Mouse (Mus musculus): ENCODE data around the gene Trim6. TPM values are rescaled to one million over a fixed set of nuclear protein-coding genes. Genes with fewer than 3 reads are reported as not detected.
A peak's percentile ranks its signal among the peaks of the same experiment; 100 is the strongest.
"Not testable (repeated sequence)": the region's sequence is repeated elsewhere in the genome, so short reads cannot be mapped to it uniquely, and the experiment has no call there.

The Trim6 gene
- polyA plus RNA-seq, 1 experiment from 2014 or later, result 3.4 TPM

DNA sequence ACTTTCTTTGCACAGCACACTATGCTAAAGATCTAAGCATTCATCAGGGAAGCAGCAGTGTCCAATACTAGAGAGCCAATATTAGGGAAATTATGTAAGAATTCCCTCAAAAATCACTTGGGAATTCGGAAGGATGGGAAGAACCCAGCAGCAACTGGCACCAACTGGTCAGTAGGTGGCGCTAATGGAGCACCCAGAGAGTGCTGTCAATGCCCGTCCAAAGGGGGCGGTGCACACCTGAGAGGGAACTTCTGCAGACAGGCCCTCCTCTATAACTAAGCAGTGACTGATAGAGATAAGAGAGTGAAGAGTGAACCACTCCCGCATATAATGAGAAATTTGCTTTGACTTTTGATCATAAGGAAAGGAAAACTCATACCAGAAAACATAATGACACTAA lies 18.8 kb upstream of the Trim6 start:
- WGBS, result 9% methylated on average over 5 of the region's 5 CpGs
- Histone ChIP-seq H3K9me3 (ENCODE audit: control insufficient read depth, low read length) (no peaks in the 10 kb centered on the region), H3K27me3 (ENCODE audit: control insufficient read depth, insufficient read depth, low read length) (no peaks in the 10 kb centered on the region), H3K4me3 (ENCODE audit: low read depth, low read length) (no peak overlapping the region), H3K9ac (ENCODE audit: low read depth, low read length) (no peak overlapping the region), H3K4me2 (replicated peaks; ENCODE audit: low read depth, low read length) (no peak overlapping the region), H3K36me3 (ENCODE audit: control insufficient read depth, insufficient read depth, low read length) (no peaks in the 10 kb centered on the region), H3K4me1 (replicated peaks; ENCODE audit: control insufficient read depth, insufficient read depth, low read length) (no peaks in the 10 kb centered on the region), H3K27ac (ENCODE audit: low read depth, low read length) (no peak overlapping the region)
- DNase-seq (ENCODE audit: low spot score) (peak; percentile 76), ATAC-seq (ENCODE audit: low FRiP score) (peak; percentile 67)

DNA sequence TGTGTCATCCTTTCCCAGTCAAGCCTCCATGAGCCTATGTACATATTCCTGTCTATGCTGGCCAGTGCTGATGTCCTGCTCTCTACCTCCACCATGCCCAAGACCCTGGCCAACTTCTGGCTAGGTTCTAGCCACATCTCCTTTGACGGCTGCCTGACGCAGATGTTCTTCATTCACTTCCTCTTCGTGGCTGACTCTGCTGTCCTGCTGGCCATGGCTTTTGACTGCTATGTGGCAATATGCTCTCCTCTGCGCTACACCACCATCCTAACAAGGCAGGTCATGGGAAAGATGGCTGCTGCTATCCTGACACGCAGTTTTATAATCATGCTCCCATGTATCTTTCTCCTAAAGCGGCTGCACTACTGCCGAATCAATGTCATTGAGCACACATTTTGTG lies 12.4 kb upstream of the Trim6 start:
- DNase-seq (ENCODE audit: low spot score), result no peak
- no peaks in the 10 kb centered on the region for H3K36me3 ChIP-seq (ENCODE audit: control insufficient read depth, insufficient read depth, low read length)
- no peak overlapping the region for H3K9ac ChIP-seq (ENCODE audit: low read depth, low read length)
- H3K27me3 ChIP-seq (ENCODE audit: control insufficient read depth, insufficient read depth, low read length), result no peaks in the 10 kb centered on the region
- WGBS, result 93% methylated on average over 7 of the region's 7 CpGs
- no peaks in the 10 kb centered on the region for H3K9me3 ChIP-seq (ENCODE audit: control insufficient read depth, low read length)
- no peak overlapping the region for H3K27ac ChIP-seq (ENCODE audit: low read depth, low read length)
- H3K4me1 ChIP-seq (replicated peaks; ENCODE audit: control insufficient read depth, insufficient read depth, low read length), result no peaks in the 10 kb centered on the region
- no peak for ATAC-seq (ENCODE audit: low FRiP score)
- H3K4me2 ChIP-seq (replicated peaks; ENCODE audit: low read depth, low read length), result no peak overlapping the region
- no peak overlapping the region for H3K4me3 ChIP-seq (ENCODE audit: low read depth, low read length)

DNA sequence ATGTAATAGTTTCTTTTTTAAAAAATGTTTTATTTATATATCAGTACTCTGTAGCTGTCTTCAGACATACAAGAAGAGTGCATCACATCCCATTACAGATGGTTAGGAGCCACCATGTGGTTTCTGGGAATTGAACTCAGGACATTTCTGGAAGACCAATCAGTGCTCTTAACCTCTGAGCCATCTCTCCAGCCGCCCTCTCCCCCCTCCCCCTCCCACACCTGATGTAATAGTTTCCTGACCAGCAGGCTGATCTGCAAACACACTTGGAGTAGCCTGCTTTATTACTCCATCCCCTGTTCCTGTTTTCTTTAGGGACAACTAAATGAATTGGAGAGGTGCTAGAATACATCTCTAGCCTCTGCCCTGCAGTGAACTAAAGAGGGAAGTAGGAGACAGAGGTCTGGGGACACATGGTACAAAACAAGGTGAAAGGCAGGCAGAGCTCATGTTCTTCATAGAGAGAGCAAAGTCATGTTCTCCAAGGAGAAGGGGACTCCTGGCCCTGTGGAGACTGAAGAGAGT lies 2.5 kb upstream of the Trim6 start:
- no peaks in the 10 kb centered on the region for H3K9me3 ChIP-seq (ENCODE audit: control insufficient read depth, low read length)

DNA sequence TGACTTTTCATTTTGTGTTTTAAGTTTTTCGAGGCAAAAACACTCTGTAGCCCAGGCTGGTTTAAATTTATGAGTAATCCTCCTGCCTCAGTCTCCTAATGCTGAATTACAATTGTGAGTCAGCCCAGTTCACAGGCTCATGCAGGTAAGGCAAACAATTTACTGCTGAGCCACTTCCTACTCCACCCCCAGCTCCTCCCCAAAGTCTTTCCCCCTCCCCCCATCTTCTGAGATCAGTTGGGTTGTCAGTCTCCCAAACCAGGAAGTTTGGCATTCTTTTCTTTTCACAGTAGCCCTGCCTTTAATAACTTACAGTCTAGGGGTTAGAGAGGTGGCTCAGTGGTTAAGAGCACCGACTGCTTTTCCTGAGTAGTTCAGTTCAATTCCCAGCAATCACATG lies 712 bp upstream of the Trim6 start:
- Histone ChIP-seq H3K4me2 (replicated peaks; ENCODE audit: low read depth, low read length) (no peak overlapping the region), H3K4me3 (ENCODE audit: low read depth, low read length) (no peak overlapping the region), H3K9ac (ENCODE audit: low read depth, low read length) (no peak overlapping the region), H3K27me3 (ENCODE audit: control insufficient read depth, insufficient read depth, low read length) (no peaks in the 10 kb centered on the region), H3K9me3 (ENCODE audit: control insufficient read depth, low read length) (no peaks in the 10 kb centered on the region), H3K4me1 (replicated peaks; ENCODE audit: control insufficient read depth, insufficient read depth, low read length) (no peaks in the 10 kb centered on the region), H3K27ac (ENCODE audit: low read depth, low read length) (no peak overlapping the region), H3K36me3 (ENCODE audit: control insufficient read depth, insufficient read depth, low read length) (no peaks in the 10 kb centered on the region)
- DNase-seq (ENCODE audit: low spot score), result no peak
- no peak for ATAC-seq (ENCODE audit: low FRiP score)
- 91% methylated on average over 2 of the region's 2 CpGs for WGBS

More for the DNA sequence above, 2.5 kb upstream of the Trim6 start:
- Histone ChIP-seq H3K9ac (ENCODE audit: low read depth, low read length) (no peak overlapping the region), H3K27ac (ENCODE audit: low read depth, low read length) (no peak overlapping the region), H3K27me3 (ENCODE audit: control insufficient read depth, insufficient read depth, low read length) (no peaks in the 10 kb centered on the region), H3K36me3 (ENCODE audit: control insufficient read depth, insufficient read depth, low read length) (no peaks in the 10 kb centered on the region), H3K4me1 (replicated peaks; ENCODE audit: control insufficient read depth, insufficient read depth, low read length) (no peaks in the 10 kb centered on the region), H3K4me3 (ENCODE audit: low read depth, low read length) (no peak overlapping the region), H3K4me2 (replicated peaks; ENCODE audit: low read depth, low read length) (no peak overlapping the region)
- WGBS, result 61% methylated on average over 1 of the region's 1 CpGs
- DNase-seq (ENCODE audit: low spot score) (no peak), ATAC-seq (ENCODE audit: low FRiP score) (no peak)

DNA sequence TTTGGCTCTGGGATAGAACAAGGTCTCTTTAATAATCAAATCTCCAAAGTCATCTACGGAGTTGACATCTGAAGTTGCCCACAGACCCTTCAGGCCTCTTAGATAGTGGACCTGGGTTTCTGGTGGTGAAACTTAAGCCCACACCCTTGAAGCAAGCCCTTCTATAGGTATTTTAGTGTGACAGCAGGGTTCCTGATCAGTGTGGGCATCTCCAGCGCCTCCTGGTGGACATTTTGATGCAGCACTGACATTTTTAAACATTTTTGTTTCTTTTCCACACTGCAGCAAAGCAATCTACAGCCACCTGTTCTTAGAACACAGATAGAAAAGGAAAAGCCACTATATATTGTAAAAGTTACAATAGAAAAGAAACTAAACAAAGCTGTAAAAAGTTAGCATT lies 12.6 kb downstream of the Trim6 start:
- H3K4me1 ChIP-seq (replicated peaks; ENCODE audit: control insufficient read depth, insufficient read depth, low read length), result no peaks in the 10 kb centered on the region
- no peaks in the 10 kb centered on the region for H3K36me3 ChIP-seq (ENCODE audit: control insufficient read depth, insufficient read depth, low read length)
- H3K4me2 ChIP-seq (replicated peaks; ENCODE audit: low read depth, low read length), result no peak overlapping the region
- 38% methylated on average over 2 of the region's 2 CpGs for WGBS
- H3K27me3 ChIP-seq (ENCODE audit: control insufficient read depth, insufficient read depth, low read length), result no peaks in the 10 kb centered on the region
- DNase-seq (ENCODE audit: low spot score) (peak; percentile 44), ATAC-seq (ENCODE audit: low FRiP score) (no peak)
- no peak overlapping the region for H3K9ac ChIP-seq (ENCODE audit: low read depth, low read length)
- no peak overlapping the region for H3K27ac ChIP-seq (ENCODE audit: low read depth, low read length)
- H3K9me3 ChIP-seq (ENCODE audit: control insufficient read depth, low read length), result no peaks in the 10 kb centered on the region
- H3K4me3 ChIP-seq (ENCODE audit: low read depth, low read length), result no peak overlapping the region

DNA sequence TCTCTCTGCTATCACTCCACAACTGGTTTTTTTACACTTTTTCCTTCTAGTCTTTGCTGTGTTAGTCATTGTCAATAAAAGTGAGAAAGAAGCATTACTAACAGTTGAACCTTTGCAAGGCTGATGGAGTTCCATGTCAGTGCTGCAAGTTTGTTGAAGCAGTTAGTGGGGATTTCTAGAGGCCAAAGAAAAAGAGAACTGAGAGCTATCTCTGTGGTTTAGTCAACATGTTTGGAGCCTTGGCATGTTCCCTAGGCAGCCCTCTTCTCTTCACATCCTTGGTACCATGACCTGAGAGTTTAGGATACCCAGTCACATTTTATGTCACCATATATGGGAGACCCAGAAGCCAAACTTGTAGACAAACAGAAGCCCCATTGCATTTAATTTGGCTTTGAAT lies 22.3 kb downstream of the Trim6 start:
- no peak overlapping the region for H3K4me2 ChIP-seq (replicated peaks; ENCODE audit: low read depth, low read length)
- DNase-seq (ENCODE audit: low spot score) (no peak), ATAC-seq (ENCODE audit: low FRiP score) (no peak)
- no peaks in the 10 kb centered on the region for H3K9me3 ChIP-seq (ENCODE audit: control insufficient read depth, low read length)
- H3K4me3 ChIP-seq (ENCODE audit: low read depth, low read length), result no peak overlapping the region
- H3K27me3 ChIP-seq (ENCODE audit: control insufficient read depth, insufficient read depth, low read length), result no peaks in the 10 kb centered on the region
- H3K36me3 ChIP-seq (ENCODE audit: control insufficient read depth, insufficient read depth, low read length), result no peaks in the 10 kb centered on the region
- H3K4me1 ChIP-seq (replicated peaks; ENCODE audit: control insufficient read depth, insufficient read depth, low read length), result no peaks in the 10 kb centered on the region
- no peak overlapping the region for H3K9ac ChIP-seq (ENCODE audit: low read depth, low read length)
- no peak overlapping the region for H3K27ac ChIP-seq (ENCODE audit: low read depth, low read length)

DNA sequence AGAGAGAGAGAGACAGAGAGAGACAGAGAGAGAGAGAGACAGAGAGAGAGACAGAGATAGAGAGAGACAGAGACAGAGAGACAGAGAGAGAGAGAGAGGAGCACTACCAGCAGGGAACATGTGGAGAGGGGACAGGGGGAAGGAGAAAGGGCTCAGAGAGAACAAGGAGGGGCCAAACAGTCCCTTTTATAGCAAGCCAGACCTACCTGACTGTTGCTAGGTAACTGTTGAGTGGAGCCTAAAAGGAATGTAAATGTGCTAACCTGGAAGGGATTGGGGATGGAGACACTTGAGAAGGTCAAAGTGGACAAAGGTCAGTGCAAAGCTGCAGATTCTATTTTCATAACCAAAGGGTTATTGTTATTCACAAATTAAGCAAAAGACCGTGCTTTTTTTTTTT lies 25.0 kb downstream of the Trim6 start:
- Histone ChIP-seq H3K9me3 (ENCODE audit: control insufficient read depth, low read length) (no peaks in the 10 kb centered on the region), H3K27ac (ENCODE audit: low read depth, low read length) (no peak overlapping the region), H3K4me1 (replicated peaks; ENCODE audit: control insufficient read depth, insufficient read depth, low read length) (no peaks in the 10 kb centered on the region), H3K36me3 (ENCODE audit: control insufficient read depth, insufficient read depth, low read length) (no peaks in the 10 kb centered on the region), H3K27me3 (ENCODE audit: control insufficient read depth, insufficient read depth, low read length) (no peaks in the 10 kb centered on the region), H3K4me2 (replicated peaks; ENCODE audit: low read depth, low read length) (no peak overlapping the region), H3K9ac (ENCODE audit: low read depth, low read length) (no peak overlapping the region), H3K4me3 (ENCODE audit: low read depth, low read length) (no peak overlapping the region)
- DNase-seq (ENCODE audit: low spot score) (no peak), ATAC-seq (ENCODE audit: low FRiP score) (no peak)
- WGBS, result 54% methylated on average over 1 of the region's 1 CpGs

DNA sequence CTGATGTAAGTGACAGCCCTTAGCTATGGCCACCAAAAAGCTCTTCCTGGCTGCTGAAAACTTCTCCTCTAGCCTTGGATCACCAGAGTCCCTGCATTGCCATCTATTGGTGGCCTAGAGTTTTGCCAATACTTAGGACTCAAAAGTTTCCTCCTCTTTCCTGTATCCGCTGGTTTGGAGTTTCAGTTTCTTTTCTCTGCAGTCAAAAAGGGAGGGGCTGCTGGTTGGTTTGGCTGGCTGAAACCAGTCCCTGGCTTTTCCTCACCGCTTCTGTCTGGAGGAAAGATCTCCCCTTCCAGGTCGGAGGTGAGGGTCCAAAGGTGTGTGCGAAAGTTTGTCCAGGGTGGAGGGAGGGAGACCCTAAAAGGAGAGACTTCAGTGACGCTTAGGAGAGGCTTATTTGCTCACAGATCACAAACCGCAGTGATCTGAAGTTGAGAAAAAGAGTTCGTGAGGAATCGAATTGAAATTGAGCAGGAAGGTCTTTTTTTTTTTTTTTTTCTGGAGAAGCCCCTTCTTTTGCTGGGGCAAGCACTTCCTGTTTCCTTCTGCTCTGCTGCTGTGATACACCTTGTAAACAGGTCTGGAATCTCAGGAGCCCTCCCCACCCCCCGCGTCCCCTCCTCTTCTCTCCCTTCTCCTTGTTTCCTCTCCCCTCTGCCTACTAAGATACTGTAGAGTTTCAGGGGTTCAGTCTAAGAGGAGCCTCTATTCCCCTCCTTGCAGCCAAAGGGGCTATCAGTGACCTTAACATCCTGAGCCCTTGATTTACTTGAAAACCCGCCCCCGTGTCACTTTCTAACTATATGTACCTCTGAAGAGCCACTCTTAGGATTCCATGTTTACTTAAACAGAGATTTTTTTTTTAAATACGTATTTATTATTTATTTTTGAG lies 25.9 kb downstream of the Trim6 start, which contains the start of gene Trim34a:
Gene Trim34a (plus strand): TSS at position 171 of the 895 bp plus-strand sequence.
- Histone ChIP-seq H3K4me3 (ENCODE audit: low read depth, low read length) (peak within 1 kb of the TSS; percentile 19), H3K36me3 (ENCODE audit: control insufficient read depth, insufficient read depth, low read length) (no peaks in the 10 kb centered on the region), H3K4me2 (replicated peaks; ENCODE audit: low read depth, low read length) (peak within 1 kb of the TSS; percentile 30), H3K4me1 (replicated peaks; ENCODE audit: control insufficient read depth, insufficient read depth, low read length) (no peaks in the 10 kb centered on the region), H3K9ac (ENCODE audit: low read depth, low read length) (no peak within 1 kb of the TSS), H3K9me3 (ENCODE audit: control insufficient read depth, low read length) (no peaks in the 10 kb centered on the region), H3K27me3 (ENCODE audit: control insufficient read depth, insufficient read depth, low read length) (no peaks in the 10 kb centered on the region), H3K27ac (ENCODE audit: low read depth, low read length) (no peak within 1 kb of the TSS)
- ATAC-seq (ENCODE audit: low FRiP score) (peak; percentile 60; the same call in 1 of the 2 replicates), DNase-seq (ENCODE audit: low spot score) (peak; percentile 46)
- WGBS, result 8% methylated on average over 13 of the region's 13 CpGs

DNA sequence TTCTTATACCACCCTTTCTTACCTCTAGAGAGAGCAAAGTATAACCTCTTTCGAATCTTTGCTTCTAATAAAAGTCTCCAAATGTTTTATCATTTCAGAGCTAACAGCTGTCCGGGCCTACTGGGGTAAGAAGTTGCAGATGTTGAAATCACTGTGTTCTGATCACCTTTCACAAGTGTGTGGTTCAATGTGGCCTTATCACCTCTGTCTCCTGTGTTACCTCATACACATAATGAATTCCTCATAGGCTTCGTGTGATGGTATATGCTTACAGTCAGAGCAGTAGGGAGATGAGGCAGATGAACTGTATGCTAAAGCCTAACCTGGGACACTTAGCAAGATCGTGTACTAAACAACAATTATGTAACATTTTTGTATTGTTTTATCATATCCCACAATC lies 41.8 kb downstream of the Trim6 start:
- not testable (repeated sequence) for H3K9ac ChIP-seq (ENCODE audit: low read depth, low read length); H3K27ac ChIP-seq (ENCODE audit: low read depth, low read length)
- 89% methylated on average over 4 of the region's 4 CpGs for WGBS

More for the DNA sequence above, 41.8 kb downstream of the Trim6 start:
- not testable (repeated sequence) for H3K36me3 ChIP-seq (ENCODE audit: control insufficient read depth, insufficient read depth, low read length); H3K9me3 ChIP-seq (ENCODE audit: control insufficient read depth, low read length); H3K4me3 ChIP-seq (ENCODE audit: low read depth, low read length); DNase-seq (ENCODE audit: low spot score); H3K4me2 ChIP-seq (replicated peaks; ENCODE audit: low read depth, low read length); H3K4me1 ChIP-seq (replicated peaks; ENCODE audit: control insufficient read depth, insufficient read depth, low read length); H3K27me3 ChIP-seq (ENCODE audit: control insufficient read depth, insufficient read depth, low read length); ATAC-seq (ENCODE audit: low FRiP score)
